In the genomic region with DNA sequence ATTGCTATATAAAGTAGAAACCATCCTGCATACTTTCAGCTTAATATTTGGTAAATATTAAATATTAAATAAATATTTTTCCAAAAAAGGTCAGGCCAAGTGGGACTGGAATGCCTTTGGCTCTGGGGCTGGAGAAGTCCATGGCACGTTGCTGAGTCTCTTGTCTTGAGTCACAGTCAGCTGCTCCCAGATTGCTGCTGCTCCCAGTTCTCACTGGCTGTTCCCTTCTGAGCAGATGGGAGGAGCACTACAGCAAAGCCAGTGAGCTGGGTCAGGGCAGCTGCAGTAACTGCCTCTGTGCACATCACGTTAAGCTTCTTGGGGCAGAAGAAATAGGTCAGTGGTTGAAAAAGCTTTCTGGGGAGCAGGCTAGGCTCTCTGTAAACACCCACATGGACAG, we compare ENCODE assay signal across 10 mouse cellular contexts. TPM values are rescaled to one million over a fixed set of nuclear protein-coding genes. Genes with fewer than 3 reads are reported as not detected.
DNase-seq lines count a peak whose midpoint lies in the region; ATAC-seq and TF ChIP-seq lines count a peak whose summit lies in the region.
"Had no signal": no experiment of that assay in that cellular context is flagged by ENCODE, and none has a peak within 500 bp of the region (broad histone marks: within the 10 kb centered on the region; RNA-seq: fewer than 3 reads in every experiment).

No protein-coding gene starts in this region.

- H3K4me1 ChIP-seq in kidney, embryonic 16.5 days (ENCODE audit: insufficient read depth, low read length), result peaks cover 17% of the 10 kb centered on the region
- peaks cover 39% of the 10 kb centered on the region for H3K4me1 ChIP-seq in heart, postnatal 0 days (ENCODE audit: control insufficient read depth, insufficient read depth)

- no peaks in the 10 kb centered on the region for H3K36me3 ChIP-seq in kidney, embryonic 16.5 days (ENCODE audit: insufficient read depth, low read length)
- H3K36me3 ChIP-seq in heart, postnatal 0 days (replicated peaks; ENCODE audit: control insufficient read depth, insufficient read depth, low read length), result no peaks in the 10 kb centered on the region

- H3K27me3 ChIP-seq in kidney, embryonic 16.5 days (ENCODE audit: insufficient read depth, low read length), result no peaks in the 10 kb centered on the region
- H3K27me3 ChIP-seq in heart, postnatal 0 days (ENCODE audit: control insufficient read depth, insufficient read depth, low read length), result no peaks in the 10 kb centered on the region

- TF ChIP-seq EP300 in heart, postnatal 0 days (IDR thresholded peaks at IDR 0.05; ENCODE audit: low read depth), result no peak

- no peak for ATAC-seq in kidney, embryonic 16.5 days (ENCODE audit: low FRiP score, low TSS enrichment)
- ATAC-seq in heart, postnatal 0 days (ENCODE audit: insufficient read depth, low read depth), result no peak; the same call in 1 of the 2 replicates
- ATAC-seq: forebrain, embryonic 14.5 days had no signal

- H3K27ac ChIP-seq in kidney, embryonic 16.5 days (ENCODE audit: low read length), result no peak overlapping the region
- no peak overlapping the region for H3K27ac ChIP-seq in heart, postnatal 0 days (ENCODE audit: low read depth)

- TF ChIP-seq CTCF in heart, postnatal 0 days (IDR thresholded peaks at IDR 0.05; ENCODE audit: low read depth), result peak; percentile 13; the same call in 1 of the 2 replicates

- no peaks in the 10 kb centered on the region for H3K9me3 ChIP-seq in kidney, embryonic 16.5 days (ENCODE audit: low read length)
- H3K9me3 ChIP-seq in heart, postnatal 0 days (replicated peaks; ENCODE audit: control insufficient read depth, low read length), result no peaks in the 10 kb centered on the region

- WGBS in kidney, embryonic 16.5 days, result 24% methylated on average over 2 of the region's 2 CpGs
- 31% methylated on average over 2 of the region's 2 CpGs for WGBS in heart, postnatal 0 days

- DNase-seq in kidney, postnatal 10 days, result peak; percentile 34
- peak; percentile 66 for DNase-seq in R1 (ENCODE audit: low read depth, low spot score)
- no peak for DNase-seq in heart, postnatal 0 days (ENCODE audit: low spot score)
- DNase-seq in retina, adult 2 months (ENCODE audit: low read depth, low spot score), result peak; percentile 55
- DNase-seq in layer of hippocampus, postnatal 14 days (ENCODE audit: low spot score in 2 of 2), result no peak
- no peak for DNase-seq in yolk sac, embryonic 10.5 days (ENCODE audit: low spot score)
- DNase-seq: kidney, postnatal 14 days had no signal

- no peak overlapping the region for H3K9ac ChIP-seq in kidney, embryonic 16.5 days (replicated peaks; ENCODE audit: low read length)
- H3K9ac ChIP-seq in heart, postnatal 0 days (replicated peaks; ENCODE audit: low read depth, low read length), result no peak overlapping the region

- no peak overlapping the region for H3K4me2 ChIP-seq in kidney, embryonic 16.5 days (replicated peaks; ENCODE audit: low read depth, low read length)
- H3K4me2 ChIP-seq in heart, postnatal 0 days (ENCODE audit: low read depth, low read length), result no peak overlapping the region
- H3K4me2 ChIP-seq: midbrain, embryonic 11.5 days had no signal

- no peak overlapping the region for H3K4me3 ChIP-seq in kidney, embryonic 16.5 days (ENCODE audit: low read length)
- H3K4me3 ChIP-seq in heart, postnatal 0 days (ENCODE audit: low read depth, low read length), result no peak overlapping the region

RNA-seq across cellular contexts. Expression of gene Stk32c, which starts 7.2 kb away (rescaled TPM):
- polyA plus RNA-seq in kidney, embryonic 16.5 days (2015; fragmentation: Nextera tagmentation; extraction: Ambion mirVana), result 0.26 and 0.39 TPM in 2 replicates
- 0.31 and 0.42 TPM in 2 replicates for total RNA-seq in heart, postnatal 0 days (2014; rRNA removed; ENCODE audit: low replicate concordance)
- polyA plus RNA-seq in heart, postnatal 0 days (2015; fragmentation: Nextera tagmentation; extraction: Ambion mirVana), result 0.08 TPM in 1 of 2 replicates, not detected in the other
- total RNA-seq in layer of hippocampus, postnatal 14 days (2021), result 10 to 100 TPM; 57.3 to 60.2 TPM

RNA-seq across cellular contexts. Expression of gene Lrrc27, which starts 7.5 kb away (rescaled TPM):
- polyA plus RNA-seq in kidney, embryonic 16.5 days (2015; fragmentation: Nextera tagmentation; extraction: Ambion mirVana), result 2.8 and 3.3 TPM in 2 replicates
- 1.9 and 2.9 TPM in 2 replicates for total RNA-seq in heart, postnatal 0 days (2014; rRNA removed; ENCODE audit: low replicate concordance)
- 3.9 and 5.0 TPM in 2 replicates for polyA plus RNA-seq in heart, postnatal 0 days (2015; fragmentation: Nextera tagmentation; extraction: Ambion mirVana)
- 1 to 10 TPM; 5.8 to 7.6 TPM for total RNA-seq in layer of hippocampus, postnatal 14 days (2021)

RNA-seq across cellular contexts. Expression of gene Pwwp2b, which starts 28.0 kb away (rescaled TPM):
- 9.1 and 10.6 TPM in 2 replicates for polyA plus RNA-seq in kidney, embryonic 16.5 days (2015; fragmentation: Nextera tagmentation; extraction: Ambion mirVana)
- total RNA-seq in heart, postnatal 0 days (2014; rRNA removed; ENCODE audit: low replicate concordance), result 9.0 and 9.4 TPM in 2 replicates
- polyA plus RNA-seq in heart, postnatal 0 days (2015; fragmentation: Nextera tagmentation; extraction: Ambion mirVana), result 6.0 and 7.4 TPM in 2 replicates
- 10 to 100 TPM; 27.6 to 30.4 TPM for total RNA-seq in layer of hippocampus, postnatal 14 days (2021)

Comparison
In these comparisons a context has a peak if more than half of its experiments do, and no peak if none do; other contexts are left out.
1. DNase-seq: peak in kidney, postnatal 10 days (single experiment), R1 (single experiment) and retina, adult 2 months (single experiment); none in heart, postnatal 0 days (single experiment), layer of hippocampus, postnatal 14 days (0 of 2) and yolk sac, embryonic 10.5 days (single experiment).
2. RNA of gene Stk32c, which starts 7.2 kb away (total RNA-seq): 57.3 to 60.2 TPM in layer of hippocampus, postnatal 14 days; 0.31 to 0.42 TPM in heart, postnatal 0 days; every median in the first group is over 10 times any median in the second.